Mouse (Mus musculus) intestine, postnatal 0 days (tissue): Measurements from ENCODE around the gene Olfr495. TPM values are rescaled to one million over a fixed set of nuclear protein-coding genes. Genes with fewer than 3 reads are reported as not detected.

Source experiments
- ATAC-seq: fragments of 200-750 bp; cut with Nextera tagmentation; 2 replicates; pipeline ENCODE4 v1.8.0; 2017; ENCODE audit warnings: mild to moderate bottlenecking, moderate TSS enrichment, moderate library complexity
- H3K27ac ChIP-seq: fragments of 300-500 bp; sonication (generic); 2 replicates; pipeline ENCODE4 v1.5.1; 2014; ENCODE audit warnings: mild to moderate bottlenecking, low read depth, low read length, moderate library complexity
- H3K27me3 ChIP-seq: fragments of 300-500 bp; sonication (generic); replicated peaks from 2 replicates; pipeline ENCODE4 v1.6.1; 2014; ENCODE audit warnings: low read length, mixed read lengths; ENCODE audit not compliant: control insufficient read depth, insufficient read depth
- H3K36me3 ChIP-seq: fragments of 300-500 bp; sonication (generic); 2 replicates; pipeline ENCODE4 v1.6.1; 2014; ENCODE audit warnings: mild to moderate bottlenecking, moderate library complexity; ENCODE audit not compliant: control insufficient read depth, insufficient read depth
- H3K4me1 ChIP-seq: fragments of 300-500 bp; sonication (generic); replicated peaks from 2 replicates; pipeline ENCODE4 v1.6.1; 2014; ENCODE audit warnings: antibody characterized with exemption, low read length, mixed read lengths; ENCODE audit not compliant: control insufficient read depth, insufficient read depth
- H3K4me2 ChIP-seq: fragments of 300-500 bp; sonication (generic); replicated peaks from 2 replicates; pipeline ENCODE4 v1.6.1; 2014; ENCODE audit warnings: low read depth, mild to moderate bottlenecking, moderate library complexity
- H3K4me3 ChIP-seq: fragments of 300-500 bp; sonication (generic); 2 replicates; pipeline ENCODE4 v1.5.1; 2014; ENCODE audit warnings: low read depth, low read length
- H3K9ac ChIP-seq: fragments of 300-500 bp; sonication (generic); 2 replicates; pipeline ENCODE4 v1.6.1; 2014; ENCODE audit warnings: mild to moderate bottlenecking, low read depth, low read length
- H3K9me3 ChIP-seq: fragments of 300-500 bp; sonication (generic); 2 replicates; pipeline ENCODE4 v1.6.1; 2016; ENCODE audit warnings: mixed run types; ENCODE audit not compliant: control insufficient read depth
- CTCF ChIP-seq: sonication (generic); IDR thresholded peaks from 2 replicates; pipeline ENCODE4 v1.5.1; 2016; ENCODE audit warnings: low read depth, mild to moderate bottlenecking, control low read depth, antibody characterized with exemption, moderate library complexity
- WGBS: fragments of 180-500 bp; shearing (Covaris S2); extraction: QIAGEN DNeasy Blood & Tissue Kit; methylation state at CpG from one replicate; pipeline ENCODE4 v1.1.7; 2014; 5-methylcytosine and 5-hydroxymethylcytosine counted together
- polyA plus RNA-seq: library from polyadenylated mRNA; unstranded; fragments of >200 nt; fragmentation: Nextera tagmentation; extraction: Ambion mirVana; gene quantifications from 2 replicates; pipeline ENCODE4 v1.2.1, GENCODE M21; 2015

Gene Olfr495
- polyA plus RNA-seq: not detected in 2 replicates

DNA sequence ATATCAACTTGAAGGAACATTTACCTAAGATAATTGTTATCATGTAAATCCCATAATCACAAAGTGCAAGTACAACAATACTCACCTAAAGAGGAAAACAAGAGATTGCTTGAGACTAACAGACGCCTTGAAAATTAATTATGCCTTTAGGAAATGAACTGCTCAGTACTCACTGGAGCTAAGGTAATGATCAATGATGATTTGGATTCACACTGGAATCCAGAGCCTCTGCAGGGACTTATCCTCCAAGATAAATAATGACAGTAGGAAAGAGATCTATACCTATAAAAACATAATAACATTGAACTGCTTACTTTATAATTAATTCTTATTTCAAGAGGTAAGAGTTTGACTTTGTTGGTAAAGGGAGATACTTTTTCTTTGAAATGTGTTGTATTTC lies at the start of gene Olfr495:
TSS of gene Olfr495 (plus strand) at position 301 of the 400 bp plus-strand sequence.
- Histone ChIP-seq H3K27me3 (no peaks in the 10 kb centered on the region), H3K9me3 (no peaks in the 10 kb centered on the region), H3K4me1 (no peaks in the 10 kb centered on the region), H3K9ac (no peak within 1 kb of the TSS), H3K36me3 (no peaks in the 10 kb centered on the region), H3K27ac (no peak within 1 kb of the TSS), H3K4me3 (no peak within 1 kb of the TSS), H3K4me2 (no peak within 1 kb of the TSS)
- 57% methylated on average over 1 of the region's 1 CpGs for WGBS
- no peak for TF ChIP-seq CTCF
- no peak for ATAC-seq

DNA sequence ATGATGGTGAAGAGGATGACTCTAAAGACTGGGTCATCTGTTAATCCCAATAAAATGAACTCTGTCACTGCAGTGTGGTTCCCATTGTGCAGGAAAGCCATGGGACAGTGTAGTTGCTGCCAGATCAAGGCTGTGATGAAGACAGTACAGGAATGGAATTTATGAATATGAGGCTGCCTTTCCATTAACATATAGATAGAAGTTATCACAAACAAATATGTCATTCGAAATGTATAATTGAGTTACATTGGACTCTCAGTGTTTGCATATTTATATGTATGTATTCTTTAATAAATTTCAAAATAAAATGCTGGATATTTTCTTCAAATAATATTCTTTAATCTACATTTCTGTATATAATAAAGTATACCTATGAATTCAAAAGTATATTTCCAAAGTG lies 46.1 kb upstream of the Olfr495 start, which contains the start of gene Olfr493:
TSS of gene Olfr493 (minus strand) at position 101 of the 400 bp plus-strand sequence.
- ATAC-seq: no peak
- H3K27me3 ChIP-seq: no peaks in the 10 kb centered on the region
- whole genome bisulfite sequencing: 53% methylated on average over 1 of the region's 1 CpGs
- TF ChIP-seq CTCF: no peak
- H3K4me2 ChIP-seq: no peak within 1 kb of the TSS
- H3K9me3 ChIP-seq: no peaks in the 10 kb centered on the region
- H3K4me1 ChIP-seq: no peaks in the 10 kb centered on the region
- H3K9ac ChIP-seq: no peak within 1 kb of the TSS
- no peak within 1 kb of the TSS for H3K27ac ChIP-seq
- no peak within 1 kb of the TSS for H3K4me3 ChIP-seq
- no peaks in the 10 kb centered on the region for H3K36me3 ChIP-seq

DNA sequence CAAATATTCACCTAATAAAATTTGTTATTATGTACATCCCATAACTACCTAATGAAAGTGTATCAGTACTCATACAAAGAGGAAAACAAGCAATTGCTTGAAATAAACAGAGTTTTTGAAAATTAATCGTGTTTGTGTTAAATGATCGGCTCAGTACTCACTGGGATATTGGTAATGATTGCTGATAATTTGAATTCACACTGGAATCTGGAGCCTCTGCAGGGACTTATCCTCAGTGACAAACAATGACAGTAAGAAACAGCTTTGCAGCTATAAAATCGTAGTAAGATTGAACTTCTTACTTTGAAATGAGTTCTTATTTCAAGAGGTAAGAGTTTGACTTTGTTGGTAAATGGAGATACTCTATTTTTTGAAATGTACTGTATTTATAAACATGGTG lies 27.9 kb upstream of the Olfr495 start, which contains the start of gene Olfr494:
TSS of gene Olfr494 (plus strand) at position 301 of the 400 bp plus-strand sequence.
- TF ChIP-seq CTCF: no peak
- Histone ChIP-seq H3K9ac (no peak within 1 kb of the TSS), H3K4me2 (no peak within 1 kb of the TSS), H3K9me3 (no peaks in the 10 kb centered on the region), H3K4me1 (no peaks in the 10 kb centered on the region), H3K27me3 (no peaks in the 10 kb centered on the region), H3K36me3 (no peaks in the 10 kb centered on the region), H3K27ac (no peak within 1 kb of the TSS), H3K4me3 (no peak within 1 kb of the TSS)
- 81% methylated on average over 3 of the region's 3 CpGs for WGBS
- ATAC-seq: no peak

DNA sequence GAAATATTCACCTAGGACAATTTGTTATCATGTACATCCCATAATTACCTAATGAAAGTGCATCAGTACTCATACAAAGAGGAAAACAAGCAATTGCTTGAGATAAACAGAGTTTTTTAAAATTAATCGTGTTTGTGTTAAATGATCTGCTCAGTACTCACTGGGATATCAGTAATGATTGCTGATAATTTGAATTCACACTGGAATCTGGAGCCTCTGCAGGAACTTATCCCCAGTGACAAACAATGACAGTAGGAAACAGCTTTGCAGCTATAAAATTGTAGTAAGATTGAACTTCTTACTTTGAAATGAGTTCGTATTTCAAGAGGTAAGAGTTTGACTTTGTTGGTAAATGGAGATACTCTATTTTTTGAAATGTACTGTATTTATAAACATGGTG lies 27.2 kb downstream of the Olfr495 start, which contains the start of gene Olfr497:
TSS of gene Olfr497 (plus strand) at position 301 of the 400 bp plus-strand sequence.
- ATAC-seq: no peak
- Histone ChIP-seq H3K27ac (no peak within 1 kb of the TSS), H3K27me3 (no peaks in the 10 kb centered on the region), H3K9ac (no peak within 1 kb of the TSS), H3K4me1 (no peaks in the 10 kb centered on the region), H3K4me2 (no peak within 1 kb of the TSS), H3K9me3 (no peaks in the 10 kb centered on the region), H3K4me3 (no peak within 1 kb of the TSS), H3K36me3 (no peaks in the 10 kb centered on the region)
- TF ChIP-seq CTCF: no peak
- 75% methylated on average over 2 of the region's 2 CpGs for WGBS

Other genes starting within 250 kb of the Olfr495 start
- not detected in 2 replicates for gene Olfr485, start 233.3 kb upstream of the Olfr495 start, polyA plus RNA-seq
- gene Olfr486, start 220.4 kb upstream of the Olfr495 start, polyA plus RNA-seq: not detected in 2 replicates
- not detected in 2 replicates for gene Olfr487, start 178.5 kb upstream of the Olfr495 start, polyA plus RNA-seq
- gene Olfr488, start 134.8 kb upstream of the Olfr495 start, polyA plus RNA-seq: not detected in 2 replicates
- gene Olfr490, start 104.2 kb upstream of the Olfr495 start, polyA plus RNA-seq: not detected in 2 replicates
- not detected in 2 replicates for gene Olfr491, start 79.7 kb upstream of the Olfr495 start, polyA plus RNA-seq
- gene Olfr492, start 69.5 kb upstream of the Olfr495 start, polyA plus RNA-seq: not detected in 2 replicates
- gene Olfr493, start 46.2 kb upstream of the Olfr495 start, polyA plus RNA-seq: not detected in 2 replicates
- not detected in 2 replicates for gene Olfr494, start 27.8 kb upstream of the Olfr495 start, polyA plus RNA-seq
- gene Olfr497, start 27.3 kb downstream of the Olfr495 start, polyA plus RNA-seq: not detected in 2 replicates
- not detected in 2 replicates for gene Olfr498, start 72.2 kb downstream of the Olfr495 start, polyA plus RNA-seq
- gene Olfr502, start 131.9 kb downstream of the Olfr495 start, polyA plus RNA-seq: not detected in 2 replicates
- gene Olfr503, start 151.4 kb downstream of the Olfr495 start, polyA plus RNA-seq: not detected in 2 replicates
- gene Olfr504, start 172.6 kb downstream of the Olfr495 start, polyA plus RNA-seq: not detected in 2 replicates
- gene Olfr506, start 217.6 kb downstream of the Olfr495 start, polyA plus RNA-seq: not detected in 2 replicates
- gene Olfr507, start 228.6 kb downstream of the Olfr495 start, polyA plus RNA-seq: not detected in 2 replicates
- not detected in 2 replicates for gene Olfr508, start 236.8 kb downstream of the Olfr495 start, polyA plus RNA-seq